Mouse (Mus musculus) stomach, embryonic 15.5 days (tissue): ENCODE measurements at regions not wholly inside any gene's neighbourhood (a gene's known extent, or its start where the extent isn't known, plus 50 kb on each side); places are given as distances from the start of the nearest gene placed in this dataset.

ENCODE experiments used
- ATAC-seq: fragments of 200-750 bp; cut with Nextera tagmentation; 2 replicates; pipeline ENCODE4 v1.8.0; 2017; ENCODE audit warnings: low read depth, moderate number of reproducible peaks, moderate TSS enrichment; ENCODE audit not compliant: insufficient read depth, low FRiP score
- H3K27ac ChIP-seq: fragments of 300-500 bp; sonication (generic); 2 replicates; pipeline ENCODE4 v1.5.1; 2015; ENCODE audit warnings: mild to moderate bottlenecking, inconsistent platforms
- H3K27me3 ChIP-seq: fragments of 300-500 bp; sonication (generic); replicated peaks from 2 replicates; pipeline ENCODE4 v1.6.1; 2015; ENCODE audit warnings: inconsistent platforms
- H3K36me3 ChIP-seq: fragments of 300-500 bp; sonication (generic); 2 replicates; pipeline ENCODE4 v1.6.1; 2015; ENCODE audit warnings: inconsistent platforms
- H3K4me1 ChIP-seq: fragments of 300-500 bp; sonication (generic); 2 replicates; pipeline ENCODE4 v1.6.1; 2015; ENCODE audit warnings: inconsistent platforms
- H3K4me2 ChIP-seq: fragments of 300-500 bp; sonication (generic); 2 replicates; pipeline ENCODE4 v1.6.1; 2015; ENCODE audit warnings: mild to moderate bottlenecking, inconsistent platforms
- H3K4me3 ChIP-seq: fragments of 300-500 bp; sonication (generic); replicated peaks from 2 replicates; pipeline ENCODE4 v1.5.1; 2015; ENCODE audit warnings: inconsistent platforms
- H3K9ac ChIP-seq: fragments of 300-500 bp; sonication (generic); 2 replicates; pipeline ENCODE4 v1.6.1; 2015; ENCODE audit warnings: inconsistent platforms
- H3K9me3 ChIP-seq: fragments of 300-500 bp; sonication (generic); 2 replicates; pipeline ENCODE4 v1.6.1; 2016; ENCODE audit warnings: inconsistent platforms
- WGBS: fragments of 180-500 bp; shearing (Covaris S2); methylation state at CpG from one replicate; pipeline ENCODE4 v1.1.7; 2015; 5-methylcytosine and 5-hydroxymethylcytosine counted together

GRCm38 (mm10) chr2:57772315-57772714 lies 225.4 kb upstream of the Galnt5 start:
- H3K4me3 ChIP-seq: no peak overlapping the region
- WGBS: 67% methylated on average over 2 of the region's 2 CpGs

GRCm38 (mm10) chr2:57776154-57776553 lies 221.5 kb upstream of the Galnt5 start:
- WGBS: 85% methylated on average over 5 of the region's 5 CpGs
- H3K36me3 ChIP-seq: no peaks in the 10 kb centered on the region
- H3K27me3 ChIP-seq: no peaks in the 10 kb centered on the region
- H3K27ac ChIP-seq: no peak overlapping the region
- ATAC-seq: no peak
- no peak overlapping the region for H3K4me2 ChIP-seq
- H3K9me3 ChIP-seq: no peaks in the 10 kb centered on the region
- H3K9ac ChIP-seq: no peak overlapping the region
- no peaks in the 10 kb centered on the region for H3K4me1 ChIP-seq
- no peak overlapping the region for H3K4me3 ChIP-seq

More at GRCm38 (mm10) chr2:57772315-57772714, 225.4 kb upstream of the Galnt5 start:
- Histone ChIP-seq H3K4me2 (no peak overlapping the region), H3K9me3 (no peaks in the 10 kb centered on the region), H3K27me3 (no peaks in the 10 kb centered on the region), H3K4me1 (no peaks in the 10 kb centered on the region), H3K9ac (no peak overlapping the region), H3K27ac (no peak overlapping the region), H3K36me3 (no peaks in the 10 kb centered on the region)
- ATAC-seq: no peak

DNA sequence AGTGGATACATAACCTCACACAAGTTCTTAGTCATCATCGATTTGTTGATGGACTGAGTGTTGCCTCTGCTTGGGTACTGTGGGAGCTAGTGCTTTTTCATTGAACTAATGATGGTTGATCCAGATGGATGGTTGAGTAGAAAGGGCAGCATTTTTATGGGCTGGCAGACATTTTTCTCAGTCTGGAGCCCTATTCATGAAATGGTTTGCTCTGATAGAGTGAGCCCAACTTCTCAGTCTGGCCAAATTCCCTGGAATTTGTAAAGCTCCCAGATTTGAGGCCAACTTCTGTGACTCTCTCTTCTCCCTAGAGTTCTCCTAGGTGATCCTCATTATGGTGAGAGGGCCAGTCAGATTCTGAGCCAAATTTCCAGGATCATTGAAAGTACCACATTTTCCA lies 216.8 kb upstream of the Galnt5 start:
- ATAC-seq: no peak
- WGBS: 86% methylated on average over 1 of the region's 1 CpGs

GRCm38 (mm10) chr2:57793519-57794296 lies 204.0 kb upstream of the Galnt5 start:
- ATAC-seq: no peak
- Histone ChIP-seq H3K4me2 (no peak overlapping the region), H3K36me3 (no peaks in the 10 kb centered on the region), H3K9ac (no peak overlapping the region), H3K27ac (no peak overlapping the region), H3K4me3 (no peak overlapping the region), H3K4me1 (no peaks in the 10 kb centered on the region), H3K27me3 (no peaks in the 10 kb centered on the region), H3K9me3 (no peaks in the 10 kb centered on the region)
- WGBS: 63% methylated on average over 8 of the region's 8 CpGs

More for the DNA sequence above, 216.8 kb upstream of the Galnt5 start:
- Histone ChIP-seq H3K27ac (no peak overlapping the region), H3K9ac (no peak overlapping the region), H3K4me2 (no peak overlapping the region), H3K4me3 (no peak overlapping the region), H3K36me3 (no peaks in the 10 kb centered on the region), H3K27me3 (no peaks in the 10 kb centered on the region), H3K4me1 (no peaks in the 10 kb centered on the region), H3K9me3 (no peaks in the 10 kb centered on the region)

GRCm38 (mm10) chr2:57799279-57799678 lies 198.4 kb upstream of the Galnt5 start:
- no peak overlapping the region for H3K4me2 ChIP-seq
- ATAC-seq: peak; percentile 79
- 55% methylated on average over 2 of the region's 2 CpGs for WGBS

DNA sequence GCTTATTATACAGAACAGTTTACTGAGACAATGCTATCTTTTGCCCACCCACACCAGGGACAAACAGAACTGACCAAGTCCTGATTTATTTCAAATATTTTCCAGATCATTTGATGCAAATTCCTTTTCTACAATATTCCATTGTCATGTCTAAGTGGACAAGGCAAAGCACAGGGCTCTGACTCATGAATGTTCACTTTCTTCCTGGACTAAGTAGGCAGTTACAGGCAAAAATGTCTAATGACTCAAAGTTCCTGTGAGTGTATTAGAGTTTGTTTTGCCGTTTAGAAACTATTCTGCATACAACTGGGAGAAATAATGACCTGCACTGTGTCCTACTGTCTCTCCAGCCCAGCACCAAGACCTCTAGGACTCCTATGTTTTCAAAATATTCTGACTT lies 189.8 kb upstream of the Galnt5 start:
- WGBS: 52% methylated on average over 1 of the region's 1 CpGs
- H3K27ac ChIP-seq: no peak overlapping the region
- no peaks in the 10 kb centered on the region for H3K4me1 ChIP-seq
- H3K4me2 ChIP-seq: no peak overlapping the region
- no peak overlapping the region for H3K4me3 ChIP-seq
- H3K27me3 ChIP-seq: no peaks in the 10 kb centered on the region
- no peak for ATAC-seq
- H3K9ac ChIP-seq: no peak overlapping the region
- H3K36me3 ChIP-seq: no peaks in the 10 kb centered on the region
- H3K9me3 ChIP-seq: no peaks in the 10 kb centered on the region

More at GRCm38 (mm10) chr2:57799279-57799678, 198.4 kb upstream of the Galnt5 start:
- no peak overlapping the region for H3K4me3 ChIP-seq
- H3K27ac ChIP-seq: no peak overlapping the region
- H3K9ac ChIP-seq: no peak overlapping the region
- H3K36me3 ChIP-seq: no peaks in the 10 kb centered on the region
- H3K4me1 ChIP-seq: no peaks in the 10 kb centered on the region
- H3K27me3 ChIP-seq: no peaks in the 10 kb centered on the region
- no peaks in the 10 kb centered on the region for H3K9me3 ChIP-seq

DNA sequence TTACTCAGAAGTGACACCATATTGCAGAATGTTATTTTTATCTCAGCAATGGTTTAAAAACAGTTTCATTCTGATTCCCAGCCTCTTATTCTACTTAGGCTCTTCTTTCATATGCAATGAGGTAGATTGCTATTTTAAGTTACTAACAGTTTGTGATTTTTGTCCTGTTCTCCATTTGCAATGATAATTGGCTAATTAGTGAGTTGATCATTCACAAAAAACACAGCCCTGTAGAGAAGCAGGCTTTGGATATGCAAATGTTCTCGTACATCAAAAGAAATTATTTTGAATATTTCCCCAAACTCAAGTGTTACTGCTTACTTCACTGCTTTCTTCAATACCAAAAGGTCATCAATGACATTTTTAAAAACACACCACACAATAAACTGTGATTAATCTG lies 184.7 kb upstream of the Galnt5 start:
- Histone ChIP-seq H3K27me3 (no peaks in the 10 kb centered on the region), H3K4me1 (no peaks in the 10 kb centered on the region), H3K27ac (no peak overlapping the region), H3K36me3 (no peaks in the 10 kb centered on the region), H3K4me2 (no peak overlapping the region), H3K9ac (no peak overlapping the region), H3K9me3 (no peaks in the 10 kb centered on the region), H3K4me3 (no peak overlapping the region)
- WGBS: 77% methylated on average over 1 of the region's 1 CpGs
- ATAC-seq: no peak

DNA sequence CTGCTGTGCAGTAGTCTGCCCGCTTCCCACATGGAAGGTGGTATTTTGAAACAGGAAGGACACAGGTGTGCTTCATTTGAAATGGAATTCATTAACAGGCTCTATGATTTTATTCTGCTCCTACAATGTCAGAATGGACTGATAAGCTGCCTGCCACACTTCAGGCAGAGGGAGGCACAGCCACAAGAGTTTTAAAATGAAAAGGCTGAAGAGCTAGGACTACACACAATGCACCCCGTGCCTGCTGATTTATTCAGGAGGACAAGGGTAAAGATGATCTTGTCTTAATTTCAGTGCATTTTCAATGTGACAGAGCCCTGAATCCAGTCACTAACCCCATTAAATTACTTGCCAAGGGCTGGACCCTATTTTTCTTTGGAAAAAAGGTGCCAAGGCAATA lies 177.3 kb upstream of the Galnt5 start:
- Histone ChIP-seq H3K4me3 (no peak overlapping the region), H3K4me1 (no peaks in the 10 kb centered on the region), H3K9ac (no peak overlapping the region), H3K9me3 (no peaks in the 10 kb centered on the region), H3K36me3 (no peaks in the 10 kb centered on the region), H3K27ac (no peak overlapping the region), H3K4me2 (no peak overlapping the region), H3K27me3 (no peaks in the 10 kb centered on the region)
- 70% methylated on average over 2 of the region's 2 CpGs for WGBS
- ATAC-seq: no peak

DNA sequence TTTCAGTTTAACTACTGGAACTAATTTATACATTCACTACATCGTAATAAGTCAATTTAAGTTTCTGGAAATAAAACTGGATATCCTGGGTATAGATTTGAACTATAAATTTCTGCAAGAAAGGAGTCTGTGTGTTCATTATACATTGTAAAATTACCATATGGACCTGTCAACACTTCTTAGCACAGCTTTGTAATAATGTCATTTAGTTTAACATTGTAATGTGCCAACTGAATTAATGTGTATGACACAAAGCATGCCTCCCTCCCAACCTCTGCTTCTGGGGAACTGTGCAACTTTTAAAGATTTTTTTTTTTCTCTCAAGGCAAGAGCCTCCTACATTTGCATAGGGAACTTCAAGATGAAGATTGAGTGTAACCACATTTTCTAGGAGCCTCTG lies 176.8 kb upstream of the Galnt5 start:
- Histone ChIP-seq H3K9ac (no peak overlapping the region), H3K27me3 (no peaks in the 10 kb centered on the region), H3K4me2 (no peak overlapping the region), H3K4me1 (no peaks in the 10 kb centered on the region), H3K36me3 (no peaks in the 10 kb centered on the region), H3K9me3 (no peaks in the 10 kb centered on the region), H3K27ac (no peak overlapping the region), H3K4me3 (no peak overlapping the region)
- ATAC-seq: no peak
- WGBS: 83% methylated on average over 1 of the region's 1 CpGs

DNA sequence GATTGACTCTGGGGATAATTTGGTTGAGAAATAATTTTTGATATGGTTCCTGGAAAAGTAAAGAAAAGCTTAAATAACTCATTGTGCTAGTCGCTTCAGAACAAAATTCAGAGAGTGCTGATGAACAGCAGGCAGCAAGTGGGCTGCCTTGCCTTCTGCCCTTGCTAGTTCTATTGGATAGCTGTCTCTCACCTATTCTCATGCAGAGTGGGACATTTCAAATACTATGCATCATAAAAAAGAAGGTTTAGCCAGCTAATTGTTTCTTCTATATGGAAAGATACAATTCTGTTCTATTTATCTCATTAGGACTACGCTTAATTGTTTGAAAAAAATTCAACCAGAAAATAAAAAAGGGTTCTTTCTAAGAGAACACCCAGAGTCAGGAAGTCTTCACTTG lies 169.4 kb upstream of the Galnt5 start:
- Histone ChIP-seq H3K27me3 (no peaks in the 10 kb centered on the region), H3K4me2 (no peak overlapping the region), H3K4me1 (no peaks in the 10 kb centered on the region), H3K9me3 (no peaks in the 10 kb centered on the region), H3K27ac (no peak overlapping the region), H3K9ac (no peak overlapping the region), H3K4me3 (no peak overlapping the region), H3K36me3 (no peaks in the 10 kb centered on the region)
- WGBS: 82% methylated on average over 2 of the region's 2 CpGs
- ATAC-seq: no peak

DNA sequence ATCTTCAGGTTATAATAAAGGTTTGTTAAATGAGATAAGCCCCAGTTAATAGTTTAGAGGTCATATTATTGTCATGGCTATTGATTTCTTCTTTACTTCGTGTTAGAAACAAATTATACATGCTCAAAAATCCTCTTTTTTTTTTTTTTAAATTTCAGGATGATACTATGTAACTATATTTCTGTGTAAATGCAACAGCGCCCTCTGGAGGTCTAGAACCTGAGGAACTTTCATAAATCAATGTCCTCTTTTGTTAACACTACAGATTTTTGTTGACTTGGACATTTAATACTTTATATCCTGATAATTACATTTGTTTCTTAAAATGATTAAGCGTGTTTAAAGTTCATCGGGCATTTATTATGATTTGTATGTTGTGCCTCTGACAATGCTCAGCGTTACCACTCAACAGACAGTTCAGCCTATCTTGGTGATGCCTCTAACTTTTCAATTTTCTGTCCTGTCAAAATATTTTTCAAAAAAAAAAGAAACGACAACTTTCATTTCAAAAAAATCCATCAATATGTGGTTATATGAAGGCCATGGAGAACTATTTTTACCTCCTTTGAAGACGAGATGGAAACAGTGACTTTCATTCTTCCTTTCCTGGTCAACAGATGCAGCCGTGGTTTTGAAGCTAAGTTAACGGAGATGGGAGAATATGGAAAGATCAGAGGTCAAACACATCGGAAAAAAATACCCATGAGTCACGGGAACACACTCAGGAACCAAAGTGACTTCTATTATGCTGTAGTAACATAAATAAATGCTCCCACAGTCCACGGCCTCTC lies 164.9 kb upstream of the Galnt5 start:
- no peaks in the 10 kb centered on the region for H3K27me3 ChIP-seq
- H3K9ac ChIP-seq: no peak overlapping the region
- H3K4me2 ChIP-seq: no peak overlapping the region
- H3K9me3 ChIP-seq: no peaks in the 10 kb centered on the region
- no peak for ATAC-seq
- H3K27ac ChIP-seq: no peak overlapping the region
- H3K4me3 ChIP-seq: no peak overlapping the region
- no peaks in the 10 kb centered on the region for H3K4me1 ChIP-seq
- no peaks in the 10 kb centered on the region for H3K36me3 ChIP-seq
- 33% methylated on average over 12 of the region's 12 CpGs for WGBS

GRCm38 (mm10) chr2:57845135-57845534 lies 152.5 kb upstream of the Galnt5 start:
- no peak for ATAC-seq
- Histone ChIP-seq H3K4me2 (no peak overlapping the region), H3K9me3 (no peaks in the 10 kb centered on the region), H3K4me3 (no peak overlapping the region), H3K4me1 (no peaks in the 10 kb centered on the region), H3K9ac (no peak overlapping the region), H3K27ac (no peak overlapping the region), H3K27me3 (no peaks in the 10 kb centered on the region), H3K36me3 (no peaks in the 10 kb centered on the region)
- 24% methylated on average over 1 of the region's 1 CpGs for WGBS
